Mouse (Mus musculus) testis, adult 2 months (tissue): ENCODE data around the gene Gtf3c5.

Experiments used
- CTCF ChIP-seq: fragments of 200-500 bp; IDR thresholded peaks from 2 replicates; pipeline ENCODE4 v1.5.1; 2012; ENCODE audit warnings: low read depth, mild to moderate bottlenecking, inconsistent platforms, low read length, moderate library complexity; ENCODE audit not compliant: control insufficient read depth, insufficient read depth, insufficient replicate concordance
- POLR2A ChIP-seq: fragments of 200-500 bp; IDR thresholded peaks from 2 replicates; pipeline ENCODE4 v1.6.1; 2012; ENCODE audit warnings: low read depth, mild to moderate bottlenecking, inconsistent platforms, low read length, moderate library complexity; ENCODE audit not compliant: control insufficient read depth

- TF ChIP-seq CTCF (no peak), POLR2A (no peak)
These were observed 5.0 kb upstream of the Gtf3c5 start for GRCm38 (mm10) chr2:28588574-28588973.
